7 mouse cellular contexts compared by ENCODE assay signal in the genomic region with DNA sequence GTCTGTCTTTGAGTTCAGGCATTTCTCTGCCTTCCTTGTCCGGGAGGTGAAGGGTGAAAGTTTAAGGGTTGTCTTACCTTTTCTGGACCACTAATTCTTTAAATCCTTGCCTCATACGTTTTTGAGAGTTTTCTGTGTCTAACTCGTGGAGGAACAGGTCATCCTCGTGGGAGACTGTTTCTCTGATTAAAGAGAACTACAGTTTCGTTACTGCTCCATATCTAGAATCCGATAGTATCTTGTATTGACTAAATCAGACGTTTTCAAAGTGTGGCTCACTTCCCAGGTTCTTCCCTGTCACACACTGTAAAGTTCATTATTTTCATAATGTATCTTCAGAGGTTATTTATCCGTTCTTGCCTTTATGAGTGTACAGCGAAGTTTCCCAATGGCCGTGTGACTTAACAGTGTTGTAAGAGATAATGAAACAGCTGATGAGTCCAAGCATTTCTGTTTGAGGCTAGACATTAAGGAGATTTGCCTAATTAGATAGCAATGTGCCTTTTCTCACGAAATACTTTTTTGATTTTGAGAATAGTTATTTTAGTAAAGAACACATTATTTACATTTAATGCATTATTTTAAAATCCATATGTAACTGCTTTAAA. TPM values are rescaled to one million over a fixed set of nuclear protein-coding genes. Genes with fewer than 3 reads are reported as not detected.
DNase-seq lines count a peak whose midpoint lies in the region; ATAC-seq and TF ChIP-seq lines count a peak whose summit lies in the region.

No protein-coding gene starts in this region.

- no peak overlapping the region for H3K27ac ChIP-seq in CH12.LX (ENCODE audit: insufficient read depth, low read depth)
- no peak overlapping the region for H3K27ac ChIP-seq in forebrain, embryonic 15.5 days (replicated peaks)
- no peak overlapping the region for H3K27ac ChIP-seq in liver, embryonic 12.5 days

- TF ChIP-seq RAD21 in CH12.LX (IDR thresholded peaks at IDR 0.05; ENCODE audit: low read depth, low read length), result no peak

- DNase-seq in CH12.LX (ENCODE audit: extremely low read depth), result peak; percentile 24
- DNase-seq in retina, postnatal 1 day, result peak; percentile 12
- DNase-seq in ovary, postnatal 14 days (ENCODE audit: low spot score), result no peak
- no peak for DNase-seq in embryo, embryonic 9.5 days (ENCODE audit: extremely low spot score)

- H3ac ChIP-seq in C2C12 (ENCODE audit: control insufficient read depth, insufficient read length, low read depth), result no peak overlapping the region

- H3K4me3 ChIP-seq in C2C12 (ENCODE audit: insufficient read depth, poor library complexity, severe bottlenecking) (peak overlapping the region; percentile 69), CH12.LX (replicated peaks in 1 of 3; ENCODE audit: low read depth in 2 of 3, low read length in 2 of 3, poor library complexity in 1 of 3) (peak overlapping the region; percentile 76 to 98 (median 91))
- H3K4me3 ChIP-seq in forebrain, embryonic 15.5 days, result peak overlapping the region; percentile 81
- H3K4me3 ChIP-seq in liver, embryonic 12.5 days, result peak overlapping the region; percentile 81

- in situ Hi-C loops in CH12.LX (cut with MboI; ENCODE audit: low pct_ligation_motif_present, low pct_unique_long_range_greater_than_20kb, low sequenced_read_pairs), result loop anchor here (25.0 kb wide), 1 partner anchor 239 kb away; no protein-coding TSS in a partner anchor

- no peak for TF ChIP-seq EP300 in CH12.LX (IDR thresholded peaks at IDR 0.05; ENCODE audit: low read length)

- peak overlapping the region; percentile 81 for H3K4me2 ChIP-seq in CH12.LX (ENCODE audit: insufficient read depth, low read depth, poor library complexity, severe bottlenecking)
- peak overlapping the region; percentile 68 for H3K4me2 ChIP-seq in forebrain, embryonic 15.5 days (replicated peaks)
- peak overlapping the region; percentile 97 for H3K4me2 ChIP-seq in liver, embryonic 12.5 days

- peak overlapping the region; percentile 51 for H3K9ac ChIP-seq in CH12.LX (ENCODE audit: insufficient read depth, low read depth)
- peak overlapping the region; percentile 74 for H3K9ac ChIP-seq in forebrain, embryonic 15.5 days (replicated peaks)
- H3K9ac ChIP-seq in liver, embryonic 12.5 days, result peak overlapping the region; percentile 78

- H3K79me3 ChIP-seq in C2C12 (ENCODE audit: low read depth), result no peaks in the 10 kb centered on the region

- WGBS in forebrain, embryonic 15.5 days, result 11% methylated on average over 11 of the region's 11 CpGs
- 4% methylated on average over 11 of the region's 11 CpGs for WGBS in liver, embryonic 12.5 days (ENCODE audit: insufficient replicate concordance)

- TF ChIP-seq POLR2A in CH12.LX (IDR thresholded peaks at IDR 0.05; ENCODE audit: low read depth, low read length), result no peak

- dilution Hi-C loops in CH12.LX (cut with MboI; ENCODE audit: extremely low pct_ligation_motif_present, extremely low pct_unique_long_range_greater_than_20kb, low sequenced_read_pairs), result no loop called here

- H3K4me1 ChIP-seq in CH12.LX (ENCODE audit: control insufficient read depth in 1 of 2, insufficient read depth in 2 of 2), result peaks cover 0 to 15% of the 10 kb centered on the region in 2 experiments; a peak in 1 of 4 replicates
- H3K4me1 ChIP-seq in forebrain, embryonic 15.5 days, result peaks cover 7% of the 10 kb centered on the region
- H3K4me1 ChIP-seq in liver, embryonic 12.5 days, result peaks cover 13% of the 10 kb centered on the region

- TF ChIP-seq CTCF in C2C12 (IDR thresholded peaks at IDR 0.05; ENCODE audit: control insufficient read depth, insufficient read depth, insufficient read length) (no peak), CH12.LX (conservative IDR thresholded peaks at IDR 0.05 in 1 of 2, IDR thresholded peaks at IDR 0.05 in 1 of 2; ENCODE audit: low read depth in 2 of 2, low read length in 2 of 2) (no peak)

- H3K36me3 ChIP-seq in C2C12 (ENCODE audit: control insufficient read depth, insufficient read depth) (no peaks in the 10 kb centered on the region), CH12.LX (replicated peaks in 1 of 2; ENCODE audit: control insufficient read depth in 1 of 2, insufficient read depth in 1 of 2, low read length in 1 of 2) (peaks cover 0 to 7% of the 10 kb centered on the region in 2 experiments)
- no peaks in the 10 kb centered on the region for H3K36me3 ChIP-seq in forebrain, embryonic 15.5 days
- H3K36me3 ChIP-seq in liver, embryonic 12.5 days, result no peaks in the 10 kb centered on the region

- H3K27me3 ChIP-seq in C2C12 (ENCODE audit: control insufficient read depth, insufficient read depth, insufficient read length) (no peaks in the 10 kb centered on the region), CH12.LX (replicated peaks) (no peaks in the 10 kb centered on the region)
- no peaks in the 10 kb centered on the region for H3K27me3 ChIP-seq in forebrain, embryonic 15.5 days
- no peaks in the 10 kb centered on the region for H3K27me3 ChIP-seq in liver, embryonic 12.5 days (replicated peaks)

- no peak for ATAC-seq in forebrain, embryonic 15.5 days (replicated peaks)
- no peak for ATAC-seq in liver, embryonic 12.5 days

- H3K79me2 ChIP-seq in C2C12 (ENCODE audit: control insufficient read depth, insufficient read depth), result no peaks in the 10 kb centered on the region
- no peaks in the 10 kb centered on the region for H3K79me2 ChIP-seq in CH12.LX (replicated peaks; ENCODE audit: control insufficient read depth, extremely low read depth, insufficient read depth, poor library complexity, severe bottlenecking)

- H3K9me3 ChIP-seq in CH12.LX (replicated peaks; ENCODE audit: low read length), result no peaks in the 10 kb centered on the region
- no peaks in the 10 kb centered on the region for H3K9me3 ChIP-seq in forebrain, embryonic 15.5 days
- no peaks in the 10 kb centered on the region for H3K9me3 ChIP-seq in liver, embryonic 12.5 days (replicated peaks)

TF ChIP-seq in C2C12, 6 proteins besides CTCF, POLR2A, EP300 and RAD21:
- no peak for TF ChIP-seq CEBPB (IDR thresholded peaks at IDR 0.05; ENCODE audit: low read depth)
- no peak for TF ChIP-seq MYOD1 (IDR thresholded peaks at IDR 0.05; ENCODE audit: control insufficient read depth, insufficient read length, low read depth)
- no peak for TF ChIP-seq USF1 (IDR thresholded peaks at IDR 0.05; ENCODE audit: low read depth)
- no peak for TF ChIP-seq FOSL1 (IDR thresholded peaks at IDR 0.05; ENCODE audit: insufficient read depth, low read length, poor library complexity, severe bottlenecking)
- TF ChIP-seq MYOG (IDR thresholded peaks at IDR 0.05; ENCODE audit: control insufficient read depth, extremely low read depth, insufficient read length), result no peak
- no peak for TF ChIP-seq MAX (IDR thresholded peaks at IDR 0.05)

TF ChIP-seq in CH12.LX, 34 proteins besides CTCF, POLR2A, EP300 and RAD21:
- no peak for TF ChIP-seq BHLHE40 (IDR thresholded peaks at IDR 0.05; ENCODE audit: low read depth, low read length)

RNA-seq across cellular contexts. Expression of gene Tmem38b, which starts 0.9 kb away (rescaled TPM):
- 5.6 TPM for polyA plus RNA-seq in C2C12 (2012; fragmentation: generic; extraction: Trizol)
- 5.4 and 5.9 TPM in 2 replicates for total RNA-seq in CH12.LX (2012; rRNA removed)
- 10.5 and 10.6 TPM in 2 replicates for total RNA-seq in CH12.LX (2014; rRNA removed)
- polyA plus RNA-seq in CH12.LX (2012; ENCODE audit: insufficient read length, low read depth), result 9.7 and 10.8 TPM in 2 replicates
- 5.6 and 6.7 TPM in 2 replicates for polyA plus RNA-seq in forebrain, embryonic 15.5 days (2015; fragmentation: Nextera tagmentation; extraction: Ambion mirVana)
- polyA plus RNA-seq in liver, embryonic 12.5 days (2016; fragmentation: Nextera tagmentation; extraction: Ambion mirVana), result 3.0 and 3.3 TPM in 2 replicates

RNA-seq across cellular contexts. Expression of gene Tal2, which starts 47.2 kb away (rescaled TPM):
- polyA plus RNA-seq in C2C12 (2012; fragmentation: generic; extraction: Trizol) (0.04 TPM), CH12.LX (2012; ENCODE audit: insufficient read length, low read depth) (not detected in 2 replicates)
- total RNA-seq in CH12.LX (2012; rRNA removed) (0.04 TPM in 1 of 2 replicates, not detected in the other), CH12.LX (2014; rRNA removed) (0.09 TPM in 1 of 2 replicates, not detected in the other)
- polyA plus RNA-seq in forebrain, embryonic 15.5 days (2015; fragmentation: Nextera tagmentation; extraction: Ambion mirVana), result 0.10 and 0.13 TPM in 2 replicates
- not detected in 2 replicates for polyA plus RNA-seq in liver, embryonic 12.5 days (2016; fragmentation: Nextera tagmentation; extraction: Ambion mirVana)

Comparison
In these comparisons a context has a peak if more than half of its experiments do, and no peak if none do; other contexts are left out.
1. DNase-seq: peak in CH12.LX (single experiment) and retina, postnatal 1 day (single experiment); none in ovary, postnatal 14 days (single experiment) and embryo, embryonic 9.5 days (single experiment).
2. Peak in every context shown above with its lines, with median percentiles within 50 percentile points of each other: H3K4me3 ChIP-seq, H3K4me2 ChIP-seq and H3K9ac ChIP-seq.